Mouse (Mus musculus) spleen, adult 2 months (tissue): Measurements from ENCODE around the gene Samd4b. TPM values are rescaled to one million over a fixed set of nuclear protein-coding genes. Genes with fewer than 3 reads are reported as not detected.

Source experiments
- DNase-seq, 2 experiments: peaks; one replicate each; pipeline versions ENCODE4 v3.0.0 to v3.0.0-alpha.2; 2012 to 2021; ENCODE audit warnings: low spot score in 2 of 2, low read depth in 1 of 2
- H3K27ac ChIP-seq: fragments of 200-500 bp; 2 replicates; pipeline ENCODE4 v1.5.1; 2012; ENCODE audit warnings: low read length, inconsistent platforms; ENCODE audit not compliant: insufficient read depth
- H3K27me3 ChIP-seq: fragments of 200-500 bp; 2 replicates; pipeline ENCODE4 v1.6.1; 2012; ENCODE audit warnings: mild to moderate bottlenecking, moderate library complexity, low read length, inconsistent platforms; ENCODE audit not compliant: control insufficient read depth, insufficient read depth
- H3K36me3 ChIP-seq: fragments of 200-500 bp; 2 replicates; pipeline ENCODE4 v1.6.1; 2012; ENCODE audit warnings: mild to moderate bottlenecking, low read length, inconsistent platforms; ENCODE audit not compliant: control insufficient read depth, insufficient read depth
- H3K4me1 ChIP-seq: fragments of 200-500 bp; 2 replicates; pipeline ENCODE4 v1.6.1; 2011; ENCODE audit warnings: inconsistent platforms; ENCODE audit not compliant: control insufficient read depth, insufficient read depth, insufficient read length
- H3K4me3 ChIP-seq: fragments of 200-500 bp; 2 replicates; pipeline ENCODE4 v1.5.1; 2011; ENCODE audit warnings: mild to moderate bottlenecking, inconsistent platforms; ENCODE audit not compliant: insufficient read depth, insufficient read length; ENCODE audit errors: extremely low read depth
- CTCF ChIP-seq: fragments of 200-500 bp; IDR thresholded peaks from 2 replicates; pipeline ENCODE4 v1.5.1; 2011; ENCODE audit warnings: mild to moderate bottlenecking, inconsistent platforms; ENCODE audit not compliant: insufficient read depth, insufficient read length, insufficient replicate concordance; ENCODE audit errors: extremely low read depth
- POLR2A ChIP-seq: fragments of 200-500 bp; IDR thresholded peaks from 2 replicates; pipeline ENCODE4 v1.6.1; 2011; ENCODE audit warnings: low read depth, low read length, inconsistent platforms
- WGBS: fragments of 180-500 bp; shearing (Covaris S2); methylation state at CpG from one replicate; pipeline ENCODE4 v1.1.7; 2018; 5-methylcytosine and 5-hydroxymethylcytosine counted together
- polyA plus RNA-seq: library from polyadenylated mRNA; depleted of rRNA; stranded (reverse); fragments of >200 nt; gene quantifications from 2 replicates; pipeline ENCODE4 v1.2.3, GENCODE M21; 2012

The Samd4b gene
- polyA plus RNA-seq, 1 experiment: 48.2 TPM

GRCm38 (mm10) chr7:28435660-28436259 is 162.2 kb downstream of the Samd4b start:
- H3K27ac ChIP-seq: peak overlapping the region; percentile 14; the same call in 1 of the 2 replicates
- WGBS: 6% methylated on average over 35 of the region's 70 CpGs
- H3K27me3 ChIP-seq: no peaks in the 10 kb centered on the region
- TF ChIP-seq POLR2A (no peak), CTCF (no peak)
- peaks cover 1% of the 10 kb centered on the region; the same call in 1 of the 2 replicates for H3K36me3 ChIP-seq
- peak overlapping the region; percentile 67 for H3K4me3 ChIP-seq
- DNase-seq: peak in 1 of 2 experiments; percentile 29
- peaks cover 13% of the 10 kb centered on the region for H3K4me1 ChIP-seq

GRCm38 (mm10) chr7:28432252-28432651 is 165.7 kb downstream of the Samd4b start:
- no peak for DNase-seq
- Histone ChIP-seq H3K27ac (no peak overlapping the region), H3K36me3 (peaks cover 1% of the 10 kb centered on the region; the same call in 1 of the 2 replicates), H3K4me3 (no peak overlapping the region), H3K27me3 (no peaks in the 10 kb centered on the region), H3K4me1 (peaks cover 14% of the 10 kb centered on the region)
- no peak for TF ChIP-seq CTCF
- no peak for TF ChIP-seq POLR2A
- WGBS: 86% methylated on average over 2 of the region's 2 CpGs

- 16% methylated on average over 1 of the region's 1 CpGs for WGBS
- H3K27ac ChIP-seq: no peak overlapping the region
These were observed 167.4 kb downstream of the Samd4b start for GRCm38 (mm10) chr7:28430512-28430911.

GRCm38 (mm10) chr7:28427738-28428137 is 170.2 kb downstream of the Samd4b start:
- peaks cover 5% of the 10 kb centered on the region for H3K4me1 ChIP-seq
- no peak for DNase-seq
- no peak overlapping the region for H3K4me3 ChIP-seq
- no peak for TF ChIP-seq CTCF
- TF ChIP-seq POLR2A: no peak
- peaks cover 8% of the 10 kb centered on the region for H3K36me3 ChIP-seq
- no peak overlapping the region for H3K27ac ChIP-seq
- no peaks in the 10 kb centered on the region for H3K27me3 ChIP-seq

More at GRCm38 (mm10) chr7:28430512-28430911, 167.4 kb downstream of the Samd4b start:
- TF ChIP-seq POLR2A: no peak
- TF ChIP-seq CTCF: no peak
- Histone ChIP-seq H3K4me3 (no peak overlapping the region), H3K4me1 (peaks cover 12% of the 10 kb centered on the region), H3K36me3 (peaks cover 1% of the 10 kb centered on the region; the same call in 1 of the 2 replicates), H3K27me3 (no peaks in the 10 kb centered on the region)
- no peak for DNase-seq

GRCm38 (mm10) chr7:28423018-28423417 is 174.9 kb downstream of the Samd4b start:
- no peak for DNase-seq
- H3K4me1 ChIP-seq: no peaks in the 10 kb centered on the region
- no peaks in the 10 kb centered on the region for H3K27me3 ChIP-seq
- H3K36me3 ChIP-seq: peaks cover 11% of the 10 kb centered on the region
- no peak overlapping the region for H3K4me3 ChIP-seq
- H3K27ac ChIP-seq: no peak overlapping the region
- TF ChIP-seq POLR2A (no peak), CTCF (no peak)
- 89% methylated on average over 1 of the region's 1 CpGs for WGBS

- Histone ChIP-seq H3K4me3 (no peak overlapping the region), H3K27ac (no peak overlapping the region), H3K27me3 (no peaks in the 10 kb centered on the region), H3K4me1 (no peaks in the 10 kb centered on the region), H3K36me3 (peaks cover 12% of the 10 kb centered on the region)
- DNase-seq: no peak
- TF ChIP-seq CTCF (no peak), POLR2A (no peak)
- 94% methylated on average over 2 of the region's 2 CpGs for WGBS
These were observed 178.5 kb downstream of the Samd4b start for GRCm38 (mm10) chr7:28419416-28419815.

GRCm38 (mm10) chr7:28418096-28418670 is 179.8 kb downstream of the Samd4b start:
- no peaks in the 10 kb centered on the region for H3K4me1 ChIP-seq
- H3K27me3 ChIP-seq: no peaks in the 10 kb centered on the region
- TF ChIP-seq POLR2A (no peak), CTCF (no peak)
- H3K4me3 ChIP-seq: no peak overlapping the region
- no peak for DNase-seq
- H3K36me3 ChIP-seq: peaks cover 11% of the 10 kb centered on the region
- H3K27ac ChIP-seq: no peak overlapping the region
- 93% methylated on average over 8 of the region's 8 CpGs for WGBS
